Mouse (Mus musculus) cerebellum, postnatal 14 days (tissue): ENCODE measurements at regions not wholly inside any gene's neighbourhood (a gene's known extent, or its start where the extent isn't known, plus 50 kb on each side); places are given as distances from the start of the nearest gene placed in this dataset.

ENCODE experiments used
- DNase-seq, 2 experiments: peaks; one replicate each; pipeline ENCODE4 v3.0.0; 2021; ENCODE audit warnings: mixed read lengths in 2 of 2

DNA sequence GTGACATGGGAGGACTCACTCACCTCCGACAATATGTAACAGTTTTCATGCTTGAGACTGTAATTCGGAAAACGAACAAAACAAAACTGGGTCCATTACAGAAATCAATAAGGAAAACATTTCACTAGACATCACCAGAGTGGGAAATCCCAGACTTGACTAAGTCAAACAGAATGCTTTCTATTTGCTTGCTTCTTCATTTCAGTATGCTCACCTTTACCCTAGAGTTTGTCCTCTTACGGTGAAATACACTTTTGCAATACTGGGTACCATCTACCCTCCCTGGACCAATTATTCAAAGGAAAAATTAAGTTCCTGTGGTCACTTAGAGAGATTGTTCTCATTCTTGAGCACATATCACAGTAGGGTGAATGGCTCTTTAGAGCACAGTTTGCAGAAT, 613.4 kb upstream of the 4930412O13Rik start:
- no peak for DNase-seq

DNA sequence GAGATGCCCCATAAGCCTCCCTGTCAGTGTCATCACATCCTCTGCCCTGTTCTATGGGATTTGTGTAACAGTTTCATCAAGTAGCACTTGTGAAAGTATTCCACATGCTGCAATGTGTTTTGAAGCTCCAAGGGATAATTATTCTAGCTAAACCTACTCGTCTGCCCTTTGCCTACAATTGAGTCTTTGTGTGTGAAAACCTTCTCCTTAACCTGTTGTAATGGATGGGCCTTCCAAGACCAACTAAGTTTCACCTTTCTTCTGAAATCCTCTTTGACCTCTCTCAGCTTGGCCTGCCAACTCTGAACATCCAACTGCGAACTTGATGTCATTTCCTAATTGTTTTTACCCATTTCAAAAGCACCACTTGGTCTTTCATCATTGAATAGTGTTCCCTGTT, 597.6 kb upstream of the 4930412O13Rik start:
- no peak for DNase-seq

DNA sequence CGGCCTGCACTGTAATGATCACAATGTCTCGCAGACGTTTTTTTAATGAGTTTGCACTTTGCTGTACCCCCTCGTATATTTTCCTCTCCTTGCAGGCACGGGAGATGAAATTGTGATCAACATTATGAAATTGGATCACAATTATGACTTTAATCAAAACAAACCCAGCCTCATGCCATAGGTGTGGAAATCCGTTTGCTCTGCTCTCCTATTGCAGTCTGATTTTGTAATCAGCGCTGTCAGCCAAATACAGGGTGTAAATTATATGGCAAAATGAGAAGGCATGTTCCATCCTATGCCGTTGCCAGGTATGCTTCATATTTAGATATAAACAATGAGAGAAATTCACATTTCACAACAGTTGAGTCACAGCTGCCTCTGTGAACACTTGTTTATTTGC, 595.3 kb upstream of the 4930412O13Rik start:
- DNase-seq = no peak

DNA sequence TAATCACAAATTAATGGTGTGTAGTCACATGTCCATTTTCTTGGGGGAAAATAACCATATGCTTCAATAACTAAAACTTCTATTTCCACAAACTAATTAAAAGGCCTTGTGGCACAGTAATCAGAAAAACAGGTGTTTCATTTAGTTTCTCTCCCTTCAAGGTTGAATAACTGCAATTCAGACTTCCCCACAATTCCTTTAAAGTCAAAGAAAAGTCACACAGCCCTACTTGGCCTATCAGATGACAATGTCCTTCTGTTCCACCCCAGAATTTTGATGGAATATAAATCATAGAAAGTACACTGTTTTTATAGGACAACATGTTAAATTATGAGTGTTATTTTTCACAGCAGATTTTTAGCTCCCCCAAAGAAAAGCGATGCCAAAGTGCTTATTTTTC, 594.0 kb upstream of the 4930412O13Rik start:
- no peak for DNase-seq

DNA sequence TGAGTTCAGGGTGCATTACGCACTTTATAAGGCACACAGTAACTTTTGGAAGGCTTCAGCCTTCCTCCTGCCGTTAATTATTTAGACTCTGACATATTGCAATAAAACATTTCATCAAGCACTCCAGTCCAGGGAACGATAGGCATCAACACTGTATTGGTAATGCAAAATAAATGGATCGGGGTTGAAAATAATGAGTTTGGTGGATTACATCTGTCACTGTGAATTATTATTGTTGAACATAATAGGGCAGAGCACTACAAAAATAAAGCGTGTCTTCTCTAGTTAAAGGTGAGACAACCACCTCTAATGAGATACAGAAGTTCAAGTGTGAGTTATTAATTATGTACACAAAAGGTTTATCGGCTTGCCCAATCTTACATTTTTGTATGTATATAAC, 593.4 kb upstream of the 4930412O13Rik start:
- DNase-seq = no peak

DNA sequence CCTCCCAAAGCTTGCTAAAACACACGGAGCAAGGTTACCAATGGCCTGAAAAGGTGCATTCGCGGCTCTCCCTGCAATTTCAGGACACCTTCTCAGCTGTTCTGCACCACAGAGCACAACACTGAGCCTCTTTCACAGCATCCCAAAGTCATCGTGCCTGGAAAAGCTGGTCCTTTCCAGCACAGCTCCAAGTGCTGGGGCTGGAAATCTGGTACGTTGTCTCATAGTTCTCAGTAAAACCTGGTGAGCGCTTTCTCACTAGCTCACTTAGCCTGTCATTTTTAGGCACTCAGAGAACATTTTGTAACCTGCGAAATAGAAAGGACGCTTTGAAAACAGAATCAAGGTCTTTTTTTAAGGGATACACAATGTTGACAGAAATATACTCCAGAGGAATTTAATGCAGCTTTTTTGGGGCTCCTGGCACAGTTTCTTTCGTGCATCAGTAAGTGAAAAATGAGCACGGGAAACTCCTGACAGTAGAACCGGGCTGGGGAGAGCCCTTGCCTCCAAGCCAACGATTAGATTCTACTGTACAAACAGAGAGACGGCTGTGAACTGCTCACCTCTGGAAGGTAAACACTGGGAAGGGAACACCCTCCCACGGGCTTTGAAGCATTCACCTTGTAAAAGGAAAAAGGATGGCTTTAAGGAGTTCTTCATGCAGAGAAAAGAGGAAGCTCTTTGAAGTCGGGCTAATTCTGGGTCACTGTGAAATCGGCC, 549.3 kb upstream of the 4930412O13Rik start:
- peak in 1 of 2 experiments; percentile 2 for DNase-seq

DNA sequence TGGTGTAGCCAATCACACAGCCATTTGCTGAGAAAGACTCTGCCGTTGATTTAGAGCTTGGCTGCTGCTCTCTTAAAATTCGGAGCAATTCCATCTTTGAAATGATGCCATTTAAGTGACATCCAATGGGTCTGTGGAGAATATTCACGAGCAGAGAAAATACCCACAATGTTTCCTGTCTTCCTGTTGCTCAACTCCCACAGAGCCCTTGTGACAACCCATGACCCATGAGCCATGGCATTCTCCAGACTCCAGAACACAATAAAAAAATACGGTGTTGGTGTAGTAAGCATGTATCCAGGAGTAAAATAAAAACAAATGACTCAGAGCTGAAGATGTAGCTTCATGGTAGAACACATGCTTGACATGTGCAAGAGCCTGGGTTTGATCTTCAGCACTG, 532.1 kb upstream of the 4930412O13Rik start:
- DNase-seq = no peak

DNA sequence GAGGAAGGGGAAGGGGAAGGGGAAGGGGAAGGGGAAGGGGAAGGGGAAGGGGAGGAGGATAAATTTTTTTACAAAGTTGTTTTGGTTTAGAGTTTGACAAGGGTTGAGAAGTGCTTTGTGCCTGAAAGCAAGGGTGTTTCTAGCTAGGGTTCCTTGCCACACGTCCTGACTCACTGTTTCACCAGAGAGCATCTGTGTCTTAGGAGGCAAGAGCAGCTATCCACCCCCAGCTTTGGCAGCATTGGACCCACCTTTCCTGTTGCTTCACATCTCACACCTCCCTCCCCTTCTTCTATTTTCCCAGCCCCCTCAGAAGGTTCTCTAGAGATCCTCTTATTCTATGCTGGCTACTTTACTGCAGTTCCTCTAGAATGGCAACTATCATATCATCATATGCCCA, 531.1 kb upstream of the 4930412O13Rik start:
- DNase-seq = no peak

DNA sequence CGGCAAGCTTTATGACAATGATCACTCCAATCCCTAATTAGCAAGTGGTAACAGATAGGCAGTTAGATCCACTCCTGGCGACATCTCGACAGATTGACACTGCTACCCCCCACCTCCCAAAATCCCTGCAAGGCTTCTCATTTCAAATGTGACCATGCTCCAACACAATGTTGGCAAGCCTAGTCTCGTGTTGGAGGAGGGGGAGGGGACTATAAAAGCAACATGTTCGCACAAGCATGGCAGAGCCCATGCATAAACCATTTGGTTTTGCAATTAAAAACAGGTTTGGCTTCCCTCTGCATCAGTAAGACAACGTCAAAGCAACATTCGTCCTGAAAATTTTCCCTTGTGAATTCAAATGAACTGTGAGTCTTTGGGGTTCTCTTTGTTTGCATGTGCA, 528.9 kb upstream of the 4930412O13Rik start:
- peak; percentile 49 to 51 for DNase-seq

DNA sequence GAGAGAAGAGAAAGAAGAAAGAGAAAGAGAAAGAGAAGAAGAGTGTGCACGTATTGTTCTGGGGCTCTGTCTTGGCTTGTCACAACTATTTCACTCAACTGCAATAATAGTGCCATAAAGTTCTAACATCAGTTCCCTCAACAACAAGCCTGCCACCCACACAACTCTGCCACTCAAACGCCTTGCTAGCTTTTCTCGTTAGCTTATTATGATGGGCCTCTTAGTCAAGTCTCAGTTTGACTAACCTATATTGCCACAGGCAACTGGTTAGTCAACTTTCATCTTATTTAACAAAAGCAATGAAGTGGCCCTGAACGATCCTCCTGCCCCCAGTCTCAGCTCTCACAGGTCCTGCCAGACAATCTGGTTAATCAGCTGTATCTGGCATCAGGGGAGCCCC, 521.0 kb upstream of the 4930412O13Rik start:
- DNase-seq = no peak

DNA sequence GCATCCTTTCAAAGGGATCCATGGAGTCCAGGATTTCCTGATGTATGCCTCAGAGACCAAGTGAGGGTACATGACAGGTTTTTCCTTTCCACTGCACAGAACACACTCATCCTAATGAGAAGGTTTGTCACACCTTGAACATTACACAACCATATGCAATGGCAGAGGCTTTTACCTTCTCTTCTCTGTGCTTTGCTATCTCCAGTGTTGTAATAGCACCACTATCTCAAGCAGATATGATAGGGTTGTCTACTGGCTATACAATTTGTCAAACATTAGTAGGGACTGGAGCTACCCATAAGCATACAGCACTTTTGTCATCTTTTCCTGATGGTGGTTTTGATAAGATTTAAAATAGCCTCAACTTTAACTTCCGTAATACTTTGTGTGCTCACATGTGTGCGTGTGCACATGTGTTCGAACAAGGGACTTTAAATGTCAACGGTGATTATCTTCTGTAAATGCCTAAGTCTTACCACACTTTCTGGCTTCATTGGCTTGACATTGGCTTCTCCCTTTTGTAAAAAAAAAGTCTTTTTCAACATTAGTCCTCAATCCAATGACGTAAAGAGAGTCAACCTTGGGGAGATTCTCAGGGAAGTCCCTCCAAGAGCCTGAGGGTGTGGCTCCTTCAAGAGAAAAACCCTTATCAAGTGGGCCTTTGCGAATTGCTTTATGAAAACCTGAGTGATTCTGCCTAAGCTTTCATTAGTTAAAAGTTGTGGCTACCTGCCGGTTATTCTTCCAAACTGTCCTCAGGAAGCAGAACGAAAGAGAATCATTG, 513.1 kb upstream of the 4930412O13Rik start:
- no peak for DNase-seq

DNA sequence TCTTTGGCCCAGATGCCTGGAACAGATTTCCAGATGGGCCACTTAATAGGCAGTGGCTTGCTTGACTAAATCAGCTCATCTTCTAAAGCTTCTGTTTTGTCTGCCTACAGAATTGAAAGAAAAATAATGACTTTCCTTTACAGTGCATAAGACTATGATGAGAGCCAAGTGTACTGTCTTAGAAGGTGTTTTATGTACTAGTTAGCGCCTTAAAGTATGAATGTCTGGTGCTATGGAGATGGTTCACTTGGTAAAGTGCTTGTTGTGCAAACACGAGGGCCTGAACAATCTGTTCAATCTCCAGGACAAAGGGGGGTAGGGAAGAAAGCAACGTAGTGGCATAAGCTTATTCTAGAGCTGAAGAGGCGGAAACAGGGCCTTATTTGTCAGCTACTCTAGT, 511.5 kb upstream of the 4930412O13Rik start:
- no peak for DNase-seq

DNA sequence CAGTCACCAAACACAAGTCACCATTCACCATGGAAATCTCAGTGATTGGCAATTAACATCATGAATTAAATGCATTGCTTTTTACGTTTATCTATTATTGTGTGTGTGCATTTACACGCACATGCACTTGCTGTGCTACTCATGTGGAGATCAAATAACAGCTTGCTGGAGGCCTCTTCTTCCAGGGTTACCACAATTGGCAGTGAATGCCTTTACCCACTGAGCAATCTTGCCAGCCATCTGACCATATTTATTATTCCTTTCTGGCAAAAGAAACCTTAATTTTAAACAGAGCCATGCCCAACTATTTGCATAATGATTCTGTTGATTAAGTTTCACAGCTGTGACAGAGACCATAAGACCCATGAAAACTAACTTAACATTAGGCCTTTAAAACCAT, 494.5 kb upstream of the 4930412O13Rik start:
- peak; percentile 2 to 25 for DNase-seq

DNA sequence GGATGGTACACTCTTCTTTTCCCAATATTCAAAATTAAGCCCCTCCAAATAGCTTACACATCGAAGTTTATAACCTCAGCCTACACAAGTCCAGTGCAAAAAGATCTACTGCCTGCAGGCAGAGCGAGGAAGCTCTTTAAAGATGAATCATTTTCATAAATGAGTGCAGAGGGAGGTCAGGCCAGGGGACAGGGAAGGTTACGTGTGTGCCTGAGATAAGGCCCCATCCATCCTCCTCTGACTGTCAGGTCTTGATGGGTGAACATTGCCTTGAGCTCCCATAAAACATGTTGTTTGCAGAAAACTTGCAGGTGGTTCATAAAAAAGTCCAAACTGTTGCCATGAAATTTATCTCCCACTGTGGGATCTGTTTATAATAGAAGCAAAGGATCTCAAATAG, 493.0 kb upstream of the 4930412O13Rik start:
- DNase-seq = no peak

DNA sequence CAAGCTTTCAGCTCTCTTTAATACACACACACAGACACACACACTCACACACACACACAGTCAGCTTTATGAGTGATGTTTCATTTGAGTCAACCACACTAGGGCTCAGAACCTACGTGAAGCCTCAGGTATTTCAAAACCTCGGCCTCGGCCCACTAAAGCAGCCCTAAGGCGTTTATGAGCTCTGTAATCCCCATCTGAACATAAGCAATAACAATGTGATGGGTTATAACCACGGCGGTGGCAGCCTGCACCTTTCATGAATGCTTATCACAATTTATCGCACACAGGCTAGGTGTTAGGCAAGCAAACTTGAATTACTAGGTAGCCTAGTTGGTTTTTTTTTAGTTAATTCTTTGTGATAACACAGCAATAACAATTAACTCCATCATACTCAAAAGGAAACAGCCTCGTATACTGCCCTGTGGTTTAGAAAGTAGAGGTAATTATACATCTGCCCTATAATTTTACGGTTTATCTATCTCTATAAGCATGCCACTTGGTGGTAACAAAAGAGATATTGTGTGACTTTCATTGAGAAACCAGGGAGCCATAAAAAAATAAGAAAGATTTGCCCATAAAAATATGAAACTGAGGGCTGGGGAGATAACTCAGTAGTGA, 485.6 kb upstream of the 4930412O13Rik start:
- DNase-seq = no peak

DNA sequence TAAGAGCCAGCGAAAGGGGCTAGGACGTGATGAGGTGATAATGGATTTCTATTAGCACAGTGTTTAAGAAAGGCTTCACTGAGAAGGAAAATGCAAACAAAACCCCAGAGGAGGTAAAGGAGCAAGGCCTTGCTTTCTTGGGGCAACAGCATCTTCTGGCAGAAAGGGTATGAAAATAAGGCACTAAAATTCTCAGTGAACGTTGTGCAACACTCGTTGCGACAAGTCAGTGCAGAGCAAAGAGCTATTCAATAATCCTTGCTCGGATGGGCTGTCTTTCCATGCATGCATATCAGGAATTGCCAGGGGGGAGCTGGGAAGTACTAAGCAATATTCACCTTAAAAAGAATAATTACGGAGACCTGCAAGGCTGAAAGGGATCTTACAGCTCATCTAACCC, 479.6 kb upstream of the 4930412O13Rik start:
- DNase-seq = no peak

DNA sequence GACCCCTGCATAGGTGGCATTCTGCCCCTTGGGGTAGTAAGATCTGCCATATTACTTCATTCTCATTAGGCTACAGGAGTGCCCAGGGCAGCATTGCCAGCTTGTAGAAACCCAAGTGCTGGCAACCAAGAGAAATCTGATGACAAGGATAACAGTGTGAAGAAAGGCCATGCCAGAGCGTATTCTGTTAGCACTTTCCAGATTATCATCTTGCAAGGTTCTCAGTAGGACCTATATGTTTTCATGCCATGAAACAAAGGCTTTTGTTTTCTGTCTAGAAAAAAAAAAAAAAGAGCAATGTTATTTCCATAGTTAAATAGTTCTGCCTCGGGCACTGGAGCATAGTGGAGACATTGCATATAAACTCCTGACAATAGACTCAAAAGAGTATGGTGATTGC, 478.8 kb upstream of the 4930412O13Rik start:
- DNase-seq = no peak

DNA sequence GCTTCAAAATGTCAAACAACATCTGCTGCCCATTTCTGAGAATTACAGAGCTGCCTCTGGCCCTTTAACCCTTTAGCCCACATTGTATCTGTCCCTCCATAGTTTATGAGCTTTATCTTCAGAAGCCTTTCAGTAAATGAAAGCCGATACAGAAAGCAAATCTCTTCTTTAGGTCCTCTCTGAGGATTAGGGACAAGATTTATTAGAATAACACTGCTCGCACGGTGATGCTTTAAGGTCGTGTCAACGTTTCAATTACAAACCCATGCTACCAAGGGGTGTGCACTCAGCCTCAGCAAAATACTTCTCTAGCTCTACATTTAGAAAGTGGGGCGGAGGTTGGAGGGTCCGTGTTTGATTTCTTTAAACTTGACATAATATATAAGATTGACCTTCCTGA, 472.0 kb upstream of the 4930412O13Rik start:
- no peak for DNase-seq

DNA sequence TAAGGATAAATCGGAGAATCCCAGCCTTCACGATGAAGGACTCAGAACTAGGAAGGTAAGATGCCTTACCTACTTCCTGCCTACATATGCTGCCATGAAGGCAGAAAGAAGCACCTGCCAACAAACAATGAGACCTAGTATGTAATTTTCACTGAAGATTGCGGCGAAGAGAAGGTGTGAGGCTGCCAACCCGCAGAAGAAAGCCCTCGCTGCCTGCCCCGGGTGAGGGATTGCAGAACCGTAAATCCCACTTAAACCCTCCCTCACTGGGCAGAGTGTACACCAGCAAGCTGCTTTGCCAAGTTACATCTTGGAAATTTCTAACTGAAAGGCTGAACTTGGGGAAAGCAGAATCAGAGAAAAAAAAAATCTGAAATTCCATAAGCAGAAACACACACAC, 458.4 kb upstream of the 4930412O13Rik start:
- DNase-seq = no peak

DNA sequence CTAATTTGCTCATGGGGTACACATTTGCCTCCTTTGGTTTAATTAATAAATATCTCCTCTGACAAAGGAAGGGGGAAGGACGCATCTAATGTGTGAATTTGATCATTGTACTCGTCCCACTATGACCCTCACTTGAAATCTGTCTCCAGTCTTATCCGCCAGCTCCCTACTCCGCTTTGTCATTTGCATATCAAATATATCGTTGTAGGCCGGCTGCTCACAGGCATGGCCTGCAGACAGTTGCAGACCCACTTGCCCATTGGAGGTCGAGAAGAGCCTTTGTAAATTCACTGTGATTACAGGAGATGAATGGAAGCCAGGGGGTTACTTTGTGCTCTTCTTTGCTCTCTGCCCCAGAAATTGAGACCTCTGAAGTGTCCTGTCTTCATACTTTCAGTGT, 457.5 kb upstream of the 4930412O13Rik start:
- no peak for DNase-seq

DNA sequence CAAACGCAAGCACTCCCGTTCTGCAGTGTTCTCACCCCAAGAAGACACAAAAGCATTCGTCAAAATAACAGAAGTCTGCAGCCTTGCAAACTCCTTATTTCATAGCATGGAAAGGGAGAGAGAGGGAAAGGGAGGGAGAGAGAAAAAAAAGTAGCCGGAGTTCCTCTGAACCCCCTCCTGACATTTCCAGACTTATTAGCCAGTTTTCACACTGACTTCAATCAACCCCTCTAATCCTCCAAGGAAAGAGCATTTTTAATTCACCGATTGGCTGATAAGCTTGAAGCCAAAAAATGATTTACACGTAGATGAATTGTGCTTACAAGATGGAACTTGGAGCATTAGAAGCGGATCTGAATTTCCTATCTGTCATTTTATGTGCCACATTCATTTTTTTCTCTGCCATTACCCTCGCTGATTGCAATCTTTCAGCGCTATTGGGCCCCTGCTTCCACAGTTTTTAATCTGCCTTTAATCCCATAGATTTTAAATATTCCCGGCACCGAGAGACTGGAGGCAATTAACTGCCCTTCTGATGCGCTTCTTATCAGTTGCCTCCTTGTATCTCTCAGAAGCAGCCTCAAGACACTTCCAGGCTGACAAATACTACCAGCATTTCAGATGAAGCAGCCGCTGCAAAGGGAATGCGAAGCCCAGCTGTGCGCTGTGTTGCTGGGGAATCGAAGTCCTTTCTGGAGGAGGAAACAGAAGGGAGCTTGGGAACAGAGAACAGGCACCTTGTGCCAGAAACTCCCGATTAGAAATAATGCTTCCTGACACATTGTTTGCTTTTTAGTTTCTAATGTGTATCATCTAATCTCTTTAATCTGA, 447.7 kb upstream of the 4930412O13Rik start:
- DNase-seq = peak; percentile 13 to 14

DNA sequence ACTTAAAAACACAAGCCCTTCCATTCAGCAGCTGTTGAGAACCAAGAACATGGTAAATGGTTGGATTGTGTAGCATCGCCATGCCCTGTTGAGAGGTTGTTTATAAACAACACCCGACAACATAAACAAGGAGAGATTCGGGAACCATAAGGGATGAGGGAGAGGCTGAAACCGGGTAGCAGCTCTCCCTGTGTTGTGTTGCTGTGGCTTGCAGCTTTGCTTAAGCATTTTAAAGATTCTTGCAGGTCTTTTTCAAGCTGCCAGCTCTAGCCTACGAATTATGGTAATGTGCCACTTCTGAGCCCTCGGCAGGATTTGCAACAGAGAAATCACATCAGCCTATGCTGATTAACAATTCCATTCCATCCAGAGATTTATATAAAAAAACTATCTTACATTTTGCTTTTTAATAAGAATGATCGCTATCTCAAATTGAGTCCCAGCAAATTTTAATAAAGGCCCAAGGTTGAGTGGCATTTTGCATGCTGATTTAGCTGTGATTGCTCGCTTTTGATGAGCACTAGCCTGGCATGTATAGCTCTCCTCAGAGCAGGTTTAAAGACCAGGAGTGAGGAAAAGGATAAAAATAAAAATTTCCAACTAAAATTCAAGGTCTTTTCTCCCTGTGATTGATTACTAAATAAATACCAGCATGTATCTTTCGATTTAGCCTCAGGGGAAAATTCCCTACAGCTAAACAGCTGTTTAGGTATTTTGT, 445.7 kb upstream of the 4930412O13Rik start:
- no peak for DNase-seq
